Mouse (Mus musculus) gastrocnemius, adult 18-20 months (tissue): ENCODE data around the gene Gin1. TPM values are rescaled to one million over a fixed set of nuclear protein-coding genes. Genes with fewer than 3 reads are reported as not detected.
"Not testable (repeated sequence)": the region's sequence is repeated elsewhere in the genome, so short reads cannot be mapped to it uniquely, and the experiment has no call there.

Experiments
- DNase-seq: peaks from one replicate; pipeline ENCODE4 v3.0.0; 2021; ENCODE audit warnings: low spot score
- long read RNA-seq, 2 experiments: library from polyadenylated mRNA; stranded (forward); transcript quantifications; one replicate each; pipeline ENCODE4 v2.0.0; 2021
- total RNA-seq, 2 experiments: library from RNA; stranded (reverse); gene quantifications; 2 replicates each; pipeline ENCODE4 v1.2.3; 2021

The Gin1 gene
- total RNA-seq, result 1 to 10 TPM; 3.8 to 4.1 TPM
- long read RNA-seq, experiment 1, partial matches to known transcripts, result 0 of 3 reads
- long read RNA-seq, experiment 1, other reads (novel, unspliced or antisense), result 0 of 3 reads
- long read RNA-seq, experiment 2, transcript Gin1-203 (8 exons, 2,046 nt), result major isoform, 8 of 9 reads
- long read RNA-seq, experiment 2, partial matches to known transcripts, result 0 of 9 reads
- long read RNA-seq, experiment 2, other reads (novel, unspliced or antisense), result 1 of 9 reads

GRCm38 (mm10) chr1:97769904-97770753 lies at the start of gene Gin1, which contains the start of gene Ppip5k2:
TSS of gene Gin1 (plus strand) at chr1:97770172.
TSS of gene Ppip5k2 (minus strand) at chr1:97770411.
- DNase-seq, result peak; percentile 94

- no peak for DNase-seq
Measured at GRCm38 (mm10) chr1:97726730-97727129, 43.2 kb upstream of the Gin1 start.

GRCm38 (mm10) chr1:97729339-97729738 lies 40.6 kb upstream of the Gin1 start:
- no peak for DNase-seq

- no peak for DNase-seq
Measured at GRCm38 (mm10) chr1:97743063-97743462, 26.9 kb upstream of the Gin1 start.

GRCm38 (mm10) chr1:97745712-97746111 lies 24.3 kb upstream of the Gin1 start:
- DNase-seq, result no peak

GRCm38 (mm10) chr1:97746261-97746660 lies 23.7 kb upstream of the Gin1 start:
- DNase-seq, result no peak

GRCm38 (mm10) chr1:97748163-97748562 lies 21.8 kb upstream of the Gin1 start:
- DNase-seq, result no peak

GRCm38 (mm10) chr1:97753216-97753615 lies 16.8 kb upstream of the Gin1 start:
- no peak for DNase-seq

GRCm38 (mm10) chr1:97754392-97754791 lies 15.6 kb upstream of the Gin1 start:
- no peak for DNase-seq

GRCm38 (mm10) chr1:97759841-97760240 lies 10.1 kb upstream of the Gin1 start:
- DNase-seq, result no peak

GRCm38 (mm10) chr1:97760598-97760997 lies 9.4 kb upstream of the Gin1 start:
- no peak for DNase-seq

- DNase-seq, result no peak
Measured at GRCm38 (mm10) chr1:97761477-97761876, 8.5 kb upstream of the Gin1 start.

GRCm38 (mm10) chr1:97765712-97766111 lies 4.3 kb upstream of the Gin1 start:
- not testable (repeated sequence) for DNase-seq

GRCm38 (mm10) chr1:97768089-97768488 lies 1.9 kb upstream of the Gin1 start:
- DNase-seq, result no peak

- no peak for DNase-seq
Measured at GRCm38 (mm10) chr1:97768906-97769293, 1.1 kb upstream of the Gin1 start.

GRCm38 (mm10) chr1:97769294-97769903 lies 573 bp upstream of the Gin1 start:
- peak; percentile 4 for DNase-seq

- no peak for DNase-seq
Measured at GRCm38 (mm10) chr1:97771118-97771517, 1.1 kb downstream of the Gin1 start.

GRCm38 (mm10) chr1:97771727-97772126 lies 1.8 kb downstream of the Gin1 start:
- no peak for DNase-seq

GRCm38 (mm10) chr1:97773362-97773761 lies 3.4 kb downstream of the Gin1 start:
- no peak for DNase-seq

GRCm38 (mm10) chr1:97773973-97774372 lies 4.0 kb downstream of the Gin1 start:
- no peak for DNase-seq

- no peak for DNase-seq
Measured at GRCm38 (mm10) chr1:97781674-97782073, 11.7 kb downstream of the Gin1 start.

- DNase-seq, result no peak
Measured at GRCm38 (mm10) chr1:97784928-97785327, 15.0 kb downstream of the Gin1 start.
